Mouse (Mus musculus) lung, adult 2 months (tissue): ENCODE results near the gene Wdr1.
"Not testable (repeated sequence)": the region's sequence is repeated elsewhere in the genome, so short reads cannot be mapped to it uniquely, and the experiment has no call there.

ENCODE experiments used
- CTCF ChIP-seq: fragments of 200-500 bp; IDR thresholded peaks from 2 replicates; pipeline ENCODE4 v1.5.1; 2011; ENCODE audit warnings: mild to moderate bottlenecking, low read length, control low read depth; ENCODE audit not compliant: insufficient read depth
- POLR2A ChIP-seq: fragments of 200-500 bp; IDR thresholded peaks from 2 replicates; pipeline ENCODE4 v1.6.1; 2011; ENCODE audit warnings: low read depth, mild to moderate bottlenecking, control low read depth, low read length, borderline replicate concordance; ENCODE audit errors: extremely low read depth

GRCm38 (mm10) chr5:38608219-38608618 lies 45.2 kb upstream of the Wdr1 start:
- not testable (repeated sequence) for TF ChIP-seq POLR2A, CTCF
